In genomic region chr4:73044356-73044755, GRCm38 (mm10) we compare ENCODE assay signal across 13 mouse cellular contexts.
"Had no signal": no experiment of that assay in that cellular context is flagged by ENCODE, and none has a peak within 500 bp of the region (broad histone marks: within the 10 kb centered on the region; RNA-seq: fewer than 3 reads in every experiment).

No protein-coding gene starts in this region.

- ATAC-seq: intestine, postnatal 0 days; liver, embryonic 12.5 days had no signal

- H3K4me3 ChIP-seq: limb, embryonic 12.5 days; limb, embryonic 15.5 days; liver, embryonic 12.5 days; liver, embryonic 15.5 days; lung, embryonic 15.5 days had no signal

- H3K27me3 ChIP-seq: limb, embryonic 15.5 days; liver, embryonic 12.5 days; liver, embryonic 15.5 days; lung, embryonic 15.5 days had no signal

- H3K27ac ChIP-seq: limb, embryonic 12.5 days; limb, embryonic 15.5 days; liver, embryonic 12.5 days; liver, embryonic 15.5 days; lung, embryonic 15.5 days had no signal

- H3K4me2 ChIP-seq: limb, embryonic 12.5 days; limb, embryonic 15.5 days; liver, embryonic 12.5 days; liver, embryonic 15.5 days; lung, embryonic 15.5 days; midbrain, embryonic 11.5 days had no signal

- H3K4me1 ChIP-seq: limb, embryonic 12.5 days; limb, embryonic 15.5 days; liver, embryonic 12.5 days; liver, embryonic 15.5 days had no signal

- H3K36me3 ChIP-seq: limb, embryonic 12.5 days; limb, embryonic 15.5 days; liver, embryonic 12.5 days; liver, embryonic 15.5 days; lung, embryonic 15.5 days had no signal

- H3K9me3 ChIP-seq: limb, embryonic 12.5 days; limb, embryonic 15.5 days; liver, embryonic 12.5 days; liver, embryonic 15.5 days; lung, embryonic 15.5 days had no signal

- DNase-seq: kidney, postnatal 4 days; left cerebral cortex, postnatal 4 days; lung, postnatal 4 days; midbrain, embryonic 14.5 days; thymus, adult 18-20 months; thymus, postnatal 36 days had no signal

- H3K9ac ChIP-seq: limb, embryonic 12.5 days; limb, embryonic 15.5 days; liver, embryonic 12.5 days; liver, embryonic 15.5 days; lung, embryonic 15.5 days had no signal
